Mouse (Mus musculus): ENCODE results near the gene Sipa1l2. TPM values are rescaled to one million over a fixed set of nuclear protein-coding genes. Genes with fewer than 3 reads are reported as not detected.

Gene Sipa1l2
- total RNA-seq (2021): 10 to 100 TPM; 60.7 to 73.7 TPM

DNA sequence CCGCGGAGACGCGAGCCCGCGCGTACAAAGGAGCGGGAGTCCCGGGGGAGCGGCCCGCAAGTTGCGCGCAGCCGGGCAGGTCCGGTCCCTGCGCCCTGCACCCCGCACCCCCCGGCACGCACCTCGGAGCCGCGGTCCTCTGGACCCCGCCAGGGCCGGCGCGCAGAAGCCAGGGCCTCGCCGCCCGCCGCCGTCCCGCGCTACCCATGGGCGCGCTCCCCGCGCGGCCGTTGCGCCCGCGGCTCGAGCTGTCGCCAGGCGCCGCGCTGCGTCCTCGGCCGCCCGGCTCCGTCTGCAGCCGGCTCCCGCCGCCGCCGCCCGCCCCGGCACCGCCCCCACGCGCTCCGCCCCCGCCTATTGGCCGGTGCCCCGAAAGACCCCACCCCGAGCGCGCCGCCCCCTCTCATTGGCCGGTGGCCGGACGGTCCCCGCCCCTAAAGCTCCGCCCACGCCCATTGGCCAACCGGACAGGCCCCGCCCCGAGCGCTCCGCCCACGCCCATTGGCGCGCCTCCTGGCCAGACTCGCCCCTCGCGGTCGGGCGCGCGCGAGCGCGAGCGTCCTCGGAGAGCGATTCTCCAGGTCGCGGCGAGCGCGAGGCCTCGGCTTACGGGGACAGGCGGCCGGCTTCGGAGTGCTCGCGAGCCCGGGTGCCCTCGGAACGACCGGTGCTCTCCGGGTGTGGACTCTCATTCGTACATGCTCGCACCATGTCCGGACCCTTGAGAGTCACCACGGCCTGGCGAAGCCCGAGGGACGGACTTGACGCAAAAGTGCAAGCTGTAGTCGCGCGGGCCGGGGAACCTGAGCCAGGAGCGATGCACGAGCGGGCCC, at the start of gene Sipa1l2:
TSS of gene Sipa1l2 (minus strand) at position 276 of the 833 bp plus-strand sequence.
- peak; percentile 96 to 97 for DNase-seq

DNA sequence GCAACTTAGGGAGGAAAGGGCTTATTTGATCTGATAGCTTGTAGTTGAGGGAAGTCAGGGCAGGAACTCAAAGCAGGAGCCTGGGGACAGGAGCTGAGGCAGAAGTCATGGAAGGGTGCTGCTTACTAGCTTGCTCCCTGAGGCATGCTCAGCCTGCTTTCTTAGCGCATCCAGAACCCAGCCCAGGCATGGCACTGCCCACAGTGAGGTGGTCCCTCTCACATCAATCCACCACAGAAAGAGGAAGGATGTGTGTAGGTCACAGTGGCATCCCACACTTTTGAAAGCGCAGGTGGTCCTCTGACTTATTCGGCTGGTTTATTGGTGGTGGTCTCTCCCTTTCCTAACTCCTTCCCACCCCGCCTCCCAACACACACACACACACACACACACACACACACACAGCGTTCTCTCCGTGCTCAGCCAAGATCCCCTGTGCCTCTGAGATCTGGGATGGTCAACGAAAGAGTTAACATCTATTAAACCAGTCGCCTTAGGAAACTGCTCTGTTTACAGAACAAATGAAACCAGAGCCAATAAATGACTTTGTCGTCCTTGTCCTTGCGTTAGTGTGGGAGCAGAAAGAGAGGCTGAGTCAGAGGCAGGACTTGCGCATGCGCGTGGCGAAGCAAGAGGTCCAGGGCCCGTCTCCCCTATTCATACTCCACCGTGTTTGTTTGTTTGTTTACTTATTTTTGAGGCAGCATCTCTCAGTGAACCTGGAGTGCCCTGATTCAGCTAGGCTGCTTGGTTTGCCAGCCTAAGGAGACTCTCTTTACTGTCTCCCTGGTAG, 49.1 kb upstream of the Sipa1l2 start:
- peak in 1 of 2 experiments; percentile 8 for DNase-seq

GRCm38 (mm10) chr8:125616935-125617334, 47.3 kb upstream of the Sipa1l2 start:
- DNase-seq: no peak

DNA sequence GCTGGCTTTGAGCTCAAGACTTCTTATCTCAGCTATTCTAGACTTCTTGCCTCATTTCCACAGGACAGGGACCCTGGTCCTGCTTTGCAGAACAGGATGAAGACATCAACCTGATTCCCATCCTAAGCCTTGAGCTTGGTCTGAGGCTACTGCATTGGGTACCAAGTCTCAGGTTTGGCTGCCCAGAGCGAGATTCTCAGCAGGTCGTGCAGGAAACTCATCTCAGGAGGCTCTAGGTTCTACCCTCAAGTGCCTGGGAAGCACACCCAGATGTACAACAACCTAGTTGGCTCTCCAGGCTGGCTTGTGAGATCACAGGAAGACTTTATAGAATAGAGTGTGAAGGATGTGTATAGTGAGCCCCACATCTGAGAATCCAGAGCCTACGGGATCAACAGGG, 46.4 kb upstream of the Sipa1l2 start:
- DNase-seq: no peak

DNA sequence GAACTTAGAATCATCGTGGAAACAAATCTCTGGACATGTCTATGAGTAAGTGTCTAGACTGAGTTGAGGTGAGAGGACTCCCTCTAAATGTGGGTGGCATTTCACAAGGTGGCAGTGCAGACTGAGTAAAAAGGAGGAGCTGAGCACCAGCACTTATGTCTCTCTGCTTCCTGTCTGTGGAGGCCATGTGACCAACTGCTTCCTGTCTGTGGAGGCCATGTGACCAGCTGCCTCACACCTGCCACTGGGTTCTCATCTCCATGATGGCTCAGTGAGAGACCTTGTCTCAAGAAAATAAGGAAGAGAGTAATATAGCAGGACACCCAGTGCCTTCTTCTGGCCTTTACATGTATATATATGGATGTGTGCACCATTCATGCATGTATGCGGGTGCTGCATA, 43.9 kb upstream of the Sipa1l2 start:
- no peak for DNase-seq

DNA sequence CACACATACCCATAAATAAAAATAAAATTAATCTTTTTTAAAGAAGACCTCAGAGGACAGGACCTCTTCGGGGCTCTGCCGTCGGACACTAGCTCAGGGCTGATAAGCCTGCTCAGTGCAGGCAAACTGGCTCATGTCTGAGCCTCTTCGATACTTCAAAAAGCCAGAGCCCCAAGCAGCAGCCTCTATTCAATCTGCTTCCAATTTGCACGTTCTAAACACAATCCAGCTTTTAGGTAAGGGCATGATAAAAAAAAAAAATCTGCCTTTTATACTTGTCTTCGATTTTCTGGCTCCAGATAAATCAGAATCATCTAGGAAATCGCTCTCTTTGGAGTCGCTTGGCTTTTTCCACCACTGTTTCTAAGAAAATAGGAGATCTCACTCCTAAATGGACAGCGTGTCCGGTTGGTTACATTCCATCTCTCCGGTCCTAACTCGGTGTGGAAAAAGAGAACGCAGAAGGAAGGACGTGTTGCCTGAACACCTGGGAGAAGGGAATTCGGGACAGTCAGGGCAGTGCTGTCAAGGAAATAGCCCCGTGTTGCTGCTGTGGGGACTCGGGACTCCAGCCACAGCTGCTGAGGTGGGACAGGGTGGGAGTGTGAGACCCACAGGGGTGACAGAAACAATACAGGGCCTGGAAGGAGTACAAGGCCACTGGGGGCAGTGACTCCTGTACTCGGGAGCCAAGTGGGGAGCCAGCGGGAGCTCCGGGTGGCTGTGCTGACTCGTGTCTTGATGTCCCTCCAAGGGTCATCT, 42.4 kb upstream of the Sipa1l2 start:
- DNase-seq: no peak

DNA sequence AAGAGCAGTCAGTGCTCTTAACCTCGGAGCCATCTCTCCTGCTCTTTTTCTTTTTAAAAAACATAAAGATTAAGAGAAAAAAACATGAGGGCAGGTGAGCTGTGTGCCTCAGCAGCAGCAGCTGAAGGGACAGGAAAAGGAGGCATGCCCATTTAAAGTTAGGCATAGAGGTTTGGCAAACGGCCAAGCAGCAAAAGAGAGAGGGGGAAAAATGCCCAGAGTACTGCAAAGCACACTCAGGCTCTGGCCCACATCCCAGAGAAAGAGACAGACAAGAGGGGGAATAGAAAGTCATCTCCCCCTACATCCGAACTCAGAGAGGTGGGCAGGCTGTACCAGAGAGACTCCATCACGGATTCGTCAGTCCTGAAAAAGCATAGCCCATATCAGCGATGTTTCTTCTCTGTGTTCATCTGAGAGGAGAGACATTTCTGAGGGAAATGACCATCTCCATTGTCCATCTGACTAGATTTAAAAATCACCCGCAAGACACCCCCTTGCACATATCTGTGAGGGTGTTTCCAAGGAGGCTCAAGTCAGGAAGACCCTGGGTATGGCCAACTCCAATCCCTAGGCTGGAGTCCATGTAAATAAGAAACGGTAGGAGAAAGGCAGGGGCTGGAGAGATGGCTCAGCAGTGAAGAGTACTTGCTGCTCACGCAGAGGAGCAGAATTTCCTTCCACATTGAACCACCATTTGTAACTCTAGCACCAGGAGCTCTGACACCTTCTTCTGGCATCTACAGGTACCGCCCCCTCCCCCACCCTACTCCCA, 41.6 kb upstream of the Sipa1l2 start:
- no peak for DNase-seq

- DNase-seq: no peak
Observed at GRCm38 (mm10) chr8:125609737-125610136, 40.1 kb upstream of the Sipa1l2 start.

DNA sequence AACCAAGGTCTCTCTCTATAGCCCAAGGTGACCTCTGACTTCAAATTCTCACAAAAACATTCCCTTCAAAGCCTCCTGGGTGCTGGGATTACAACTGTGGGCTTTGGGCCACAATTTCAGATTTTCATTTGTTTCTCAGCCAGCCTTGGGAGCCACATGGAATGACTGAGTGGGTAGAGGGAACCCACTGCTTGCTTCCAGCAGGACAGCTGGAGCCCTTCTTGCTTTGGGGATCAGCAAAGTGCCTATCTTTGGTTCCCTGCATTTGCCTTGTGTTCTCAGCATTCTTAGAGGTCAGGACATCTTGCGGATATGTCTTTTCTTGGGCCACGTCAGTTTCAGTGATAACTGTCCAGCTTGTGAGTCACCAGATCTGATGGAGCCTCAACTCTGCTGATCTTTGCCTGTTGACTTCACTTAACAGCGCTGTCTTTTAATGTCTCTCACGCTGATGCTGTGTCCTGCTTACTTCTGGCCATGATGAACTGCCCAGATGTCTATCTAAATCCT, 38.2 kb upstream of the Sipa1l2 start:
- DNase-seq: no peak

GRCm38 (mm10) chr8:125606937-125607336, 37.3 kb upstream of the Sipa1l2 start:
- DNase-seq: no peak

DNA sequence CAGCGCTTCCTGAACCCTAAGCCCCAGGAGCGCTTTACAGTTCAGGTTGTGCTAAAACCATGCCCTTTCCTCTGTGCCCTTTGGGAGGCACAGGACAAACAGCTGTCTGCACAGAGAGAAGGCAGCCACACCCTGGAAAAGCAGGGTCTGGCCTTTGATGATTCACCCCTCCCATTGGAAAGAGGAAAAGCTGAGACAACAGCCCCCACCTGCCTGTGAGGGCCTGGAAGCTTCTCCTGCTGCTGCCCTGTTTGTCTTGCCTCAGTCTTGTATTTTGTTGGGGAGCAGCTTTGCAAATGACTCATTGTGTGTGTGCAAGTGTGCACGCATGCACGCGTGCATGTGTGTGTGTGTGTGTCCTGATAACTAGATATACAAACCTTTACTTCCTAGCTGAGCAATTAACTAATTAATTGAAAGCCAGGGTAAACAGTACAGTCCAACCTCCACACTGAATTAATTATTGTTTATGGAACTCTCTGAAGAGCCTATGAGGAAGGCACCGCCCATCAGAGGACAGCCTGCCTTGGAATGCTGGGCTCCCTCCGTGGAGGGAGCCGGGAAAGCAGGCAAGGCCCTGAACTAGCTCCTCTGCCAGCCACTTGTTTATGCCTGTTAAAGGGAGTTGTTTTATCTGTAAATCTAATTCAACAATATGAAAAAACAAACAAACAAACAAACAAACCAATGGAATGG, 35.4 kb upstream of the Sipa1l2 start:
- DNase-seq: no peak

GRCm38 (mm10) chr8:125604213-125604816, 34.7 kb upstream of the Sipa1l2 start:
- no peak for DNase-seq

DNA sequence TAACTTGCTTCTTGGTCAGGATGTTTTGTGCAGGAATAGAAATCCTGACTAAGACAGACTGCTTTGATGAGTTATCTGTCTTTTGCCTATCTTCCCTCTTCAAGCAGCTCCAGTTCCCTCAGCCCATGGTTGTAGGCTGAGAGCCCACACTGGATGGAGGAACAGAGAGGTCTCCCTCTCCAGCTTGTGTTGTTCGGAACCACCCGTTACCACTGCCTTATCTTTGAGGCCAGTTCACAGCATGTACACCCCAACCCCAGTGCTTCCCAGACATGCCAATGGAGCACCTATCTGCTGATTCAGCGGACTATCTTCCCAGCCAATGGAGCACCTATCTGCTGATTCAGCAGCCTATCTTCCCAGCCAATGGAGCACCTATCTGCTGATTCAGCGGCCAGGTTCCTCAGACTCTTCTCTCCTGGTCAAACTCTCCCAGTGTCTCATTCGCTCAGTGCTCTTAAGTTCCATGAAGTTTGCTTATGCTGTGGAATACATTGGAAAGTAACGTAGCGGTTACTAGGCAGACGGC, 33.8 kb upstream of the Sipa1l2 start:
- no peak for DNase-seq

GRCm38 (mm10) chr8:125600033-125600686, 30.6 kb upstream of the Sipa1l2 start:
- DNase-seq: no peak

DNA sequence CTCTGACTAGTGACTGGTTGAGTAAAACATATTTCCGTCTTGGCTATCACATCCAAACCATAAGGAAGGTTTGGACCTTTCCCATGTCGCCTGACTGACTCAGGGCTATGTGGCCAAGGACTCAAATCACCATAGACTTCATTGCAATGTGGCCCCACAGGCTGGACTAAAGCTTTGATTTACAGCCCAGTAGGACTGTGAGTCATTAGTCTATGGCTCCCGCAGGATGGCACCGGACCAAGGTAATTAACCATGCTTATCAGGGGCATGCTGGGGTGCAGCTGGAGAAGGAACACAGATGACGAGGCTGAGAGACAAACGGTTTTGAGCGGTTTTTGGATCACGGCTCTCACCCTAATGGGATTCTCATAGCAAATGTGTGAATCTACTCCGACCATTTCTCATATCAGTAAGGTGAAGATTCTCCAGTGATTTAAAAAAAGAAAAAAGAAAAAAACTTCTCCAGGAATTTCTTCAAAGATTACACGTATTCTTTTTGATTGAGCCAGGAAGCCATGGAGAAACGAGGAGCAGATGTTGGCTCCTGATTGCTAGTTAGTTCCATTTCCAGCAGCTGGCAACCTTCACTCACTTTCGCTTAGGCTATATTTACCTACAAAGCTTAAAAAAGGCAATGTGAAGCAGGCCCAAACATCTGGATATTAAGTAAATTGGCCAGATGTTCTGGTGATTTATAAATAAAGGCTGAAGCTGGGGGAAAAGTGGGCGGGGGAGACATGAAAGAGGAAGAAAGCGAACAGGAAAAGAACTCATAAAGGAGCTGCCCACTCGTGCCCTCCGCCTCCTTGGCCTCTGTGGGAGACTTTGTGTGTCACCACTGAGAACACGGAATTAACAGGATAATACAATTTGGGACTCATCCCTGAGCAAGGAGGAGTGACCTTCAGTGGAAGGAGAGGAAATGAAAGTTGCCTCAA, 26.2 kb upstream of the Sipa1l2 start:
- peak in 1 of 2 experiments; percentile 10 for DNase-seq

- DNase-seq: no peak
Observed at GRCm38 (mm10) chr8:125590363-125590762, 20.8 kb upstream of the Sipa1l2 start.

DNA sequence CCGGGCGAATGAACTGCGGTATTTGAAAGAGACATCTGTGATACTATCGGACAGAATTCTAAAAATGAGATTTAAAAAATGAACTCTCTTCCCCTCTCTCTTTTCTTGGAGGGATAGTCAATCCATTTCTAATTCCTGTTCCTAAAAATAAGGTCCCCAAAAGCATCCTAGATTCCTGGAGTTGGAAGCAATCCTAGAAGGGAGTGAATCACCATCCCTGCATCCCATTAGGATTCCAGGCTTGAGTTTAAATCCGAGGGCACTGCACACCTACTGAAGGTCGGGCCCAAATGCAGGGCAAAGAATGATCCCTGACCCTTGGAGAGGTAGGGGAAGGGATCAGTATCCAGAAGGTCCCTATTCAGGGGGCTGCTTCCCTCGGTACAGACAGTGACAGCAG, 17.0 kb upstream of the Sipa1l2 start:
- DNase-seq: no peak

GRCm38 (mm10) chr8:125584276-125584675, 14.7 kb upstream of the Sipa1l2 start:
- DNase-seq: no peak

GRCm38 (mm10) chr8:125580426-125580825, 10.8 kb upstream of the Sipa1l2 start:
- no peak for DNase-seq
